Mouse (Mus musculus) stomach, embryonic 15.5 days (tissue): ENCODE measurements at regions not wholly inside any gene's neighbourhood (a gene's known extent, or its start where the extent isn't known, plus 50 kb on each side); places are given as distances from the start of the nearest gene placed in this dataset.

ENCODE experiments used
- ATAC-seq: fragments of 200-750 bp; cut with Nextera tagmentation; 2 replicates; pipeline ENCODE4 v1.8.0; 2017; ENCODE audit warnings: low read depth, moderate number of reproducible peaks, moderate TSS enrichment; ENCODE audit not compliant: insufficient read depth, low FRiP score
- H3K27ac ChIP-seq: fragments of 300-500 bp; sonication (generic); 2 replicates; pipeline ENCODE4 v1.5.1; 2015; ENCODE audit warnings: mild to moderate bottlenecking, inconsistent platforms
- H3K27me3 ChIP-seq: fragments of 300-500 bp; sonication (generic); replicated peaks from 2 replicates; pipeline ENCODE4 v1.6.1; 2015; ENCODE audit warnings: inconsistent platforms
- H3K36me3 ChIP-seq: fragments of 300-500 bp; sonication (generic); 2 replicates; pipeline ENCODE4 v1.6.1; 2015; ENCODE audit warnings: inconsistent platforms
- H3K4me1 ChIP-seq: fragments of 300-500 bp; sonication (generic); 2 replicates; pipeline ENCODE4 v1.6.1; 2015; ENCODE audit warnings: inconsistent platforms
- H3K4me2 ChIP-seq: fragments of 300-500 bp; sonication (generic); 2 replicates; pipeline ENCODE4 v1.6.1; 2015; ENCODE audit warnings: mild to moderate bottlenecking, inconsistent platforms
- H3K4me3 ChIP-seq: fragments of 300-500 bp; sonication (generic); replicated peaks from 2 replicates; pipeline ENCODE4 v1.5.1; 2015; ENCODE audit warnings: inconsistent platforms
- H3K9ac ChIP-seq: fragments of 300-500 bp; sonication (generic); 2 replicates; pipeline ENCODE4 v1.6.1; 2015; ENCODE audit warnings: inconsistent platforms
- H3K9me3 ChIP-seq: fragments of 300-500 bp; sonication (generic); 2 replicates; pipeline ENCODE4 v1.6.1; 2016; ENCODE audit warnings: inconsistent platforms
- WGBS: fragments of 180-500 bp; shearing (Covaris S2); methylation state at CpG from one replicate; pipeline ENCODE4 v1.1.7; 2015; 5-methylcytosine and 5-hydroxymethylcytosine counted together

- no peaks in the 10 kb centered on the region for H3K9me3 ChIP-seq
- WGBS = 85% methylated on average over 4 of the region's 4 CpGs
- ATAC-seq = no peak
Observed at GRCm38 (mm10) chr1:144355560-144356310, 106.7 kb upstream of the Rgs1 start.

GRCm38 (mm10) chr1:144355041-144355440 lies 106.0 kb upstream of the Rgs1 start:
- Histone ChIP-seq H3K27me3 (no peaks in the 10 kb centered on the region), H3K36me3 (no peaks in the 10 kb centered on the region), H3K9ac (no peak overlapping the region), H3K9me3 (no peaks in the 10 kb centered on the region), H3K4me3 (no peak overlapping the region), H3K27ac (no peak overlapping the region), H3K4me1 (no peaks in the 10 kb centered on the region), H3K4me2 (no peak overlapping the region)
- 73% methylated on average over 3 of the region's 3 CpGs for WGBS
- ATAC-seq = no peak

More at GRCm38 (mm10) chr1:144355560-144356310, 106.7 kb upstream of the Rgs1 start:
- Histone ChIP-seq H3K27me3 (no peaks in the 10 kb centered on the region), H3K4me3 (no peak overlapping the region), H3K4me1 (no peaks in the 10 kb centered on the region), H3K27ac (no peak overlapping the region), H3K9ac (no peak overlapping the region), H3K36me3 (no peaks in the 10 kb centered on the region), H3K4me2 (no peak overlapping the region)

DNA sequence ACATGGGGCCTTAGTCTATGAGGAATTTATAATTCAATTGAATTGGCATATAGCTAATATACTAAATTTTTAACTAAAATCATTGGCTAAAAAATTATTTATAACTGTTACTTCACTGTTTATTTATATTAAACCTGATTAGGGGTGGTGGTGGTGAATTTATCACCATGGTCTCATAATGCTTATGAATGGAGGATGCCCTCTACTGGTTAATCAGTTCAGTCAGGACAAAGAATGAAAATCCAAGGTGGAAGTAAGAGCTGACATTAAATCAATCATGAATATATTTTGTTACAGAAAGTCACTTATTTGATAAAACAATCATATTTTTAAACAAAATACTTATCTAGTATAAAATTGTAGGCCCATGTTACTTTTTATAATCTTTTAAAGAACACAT lies 104.3 kb upstream of the Rgs1 start:
- H3K36me3 ChIP-seq = no peaks in the 10 kb centered on the region
- H3K4me1 ChIP-seq = no peaks in the 10 kb centered on the region
- H3K27me3 ChIP-seq = no peaks in the 10 kb centered on the region
- H3K9me3 ChIP-seq = no peaks in the 10 kb centered on the region
- H3K4me2 ChIP-seq = no peak overlapping the region
- no peak overlapping the region for H3K9ac ChIP-seq
- no peak for ATAC-seq
- no peak overlapping the region for H3K4me3 ChIP-seq
- H3K27ac ChIP-seq = no peak overlapping the region

DNA sequence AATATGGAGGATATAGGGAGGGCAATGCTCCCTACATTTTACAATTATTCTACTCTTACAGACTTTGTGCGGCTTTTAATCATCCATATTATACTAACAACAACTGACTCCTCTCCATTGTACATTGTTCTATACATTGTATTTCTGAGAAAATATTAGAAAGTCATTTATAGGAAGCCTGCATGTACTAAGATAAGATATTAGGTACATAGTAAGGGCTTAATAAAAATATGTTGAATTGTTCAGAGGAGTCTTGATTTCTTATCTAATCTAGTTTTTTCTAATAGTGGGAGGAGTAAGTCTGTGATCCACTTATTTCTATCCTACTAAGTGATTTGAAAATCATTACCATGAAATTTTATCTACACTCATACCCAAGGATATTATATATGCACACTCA lies 94.8 kb upstream of the Rgs1 start:
- Histone ChIP-seq H3K27me3 (no peaks in the 10 kb centered on the region), H3K4me3 (no peak overlapping the region), H3K9ac (no peak overlapping the region), H3K4me1 (no peaks in the 10 kb centered on the region), H3K9me3 (no peaks in the 10 kb centered on the region), H3K36me3 (no peaks in the 10 kb centered on the region), H3K27ac (no peak overlapping the region), H3K4me2 (no peak overlapping the region)
- WGBS = 92% methylated on average over 1 of the region's 1 CpGs
- ATAC-seq = no peak

GRCm38 (mm10) chr1:144343299-144343698 lies 94.3 kb upstream of the Rgs1 start:
- no peak overlapping the region for H3K4me3 ChIP-seq
- no peak for ATAC-seq
- H3K9me3 ChIP-seq = no peaks in the 10 kb centered on the region
- H3K4me2 ChIP-seq = no peak overlapping the region
- no peaks in the 10 kb centered on the region for H3K36me3 ChIP-seq
- no peaks in the 10 kb centered on the region for H3K27me3 ChIP-seq
- no peak overlapping the region for H3K9ac ChIP-seq
- no peaks in the 10 kb centered on the region for H3K4me1 ChIP-seq
- 48% methylated on average over 5 of the region's 5 CpGs for WGBS
- no peak overlapping the region for H3K27ac ChIP-seq

DNA sequence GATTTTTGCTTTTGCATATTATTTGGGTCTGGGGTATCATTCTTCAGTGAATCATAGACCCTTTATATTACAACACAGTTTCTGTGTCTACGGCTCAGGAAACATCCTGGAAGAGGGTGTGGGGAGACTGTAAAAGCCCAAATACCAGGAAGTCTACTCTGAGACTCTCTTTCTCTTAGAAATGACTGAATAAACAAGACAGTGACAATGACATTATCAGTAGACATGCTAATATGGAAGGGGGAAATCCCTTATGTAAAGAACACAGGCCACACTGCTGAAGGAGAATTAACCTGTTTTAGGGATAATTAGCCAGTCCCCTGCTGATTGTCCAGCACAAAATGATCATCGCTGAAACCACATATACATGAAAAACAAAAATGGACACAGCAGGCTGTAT lies 88.5 kb upstream of the Rgs1 start:
- H3K4me2 ChIP-seq = no peak overlapping the region
- H3K4me3 ChIP-seq = no peak overlapping the region
- H3K9ac ChIP-seq = no peak overlapping the region
- no peaks in the 10 kb centered on the region for H3K27me3 ChIP-seq
- no peaks in the 10 kb centered on the region for H3K9me3 ChIP-seq
- no peaks in the 10 kb centered on the region for H3K36me3 ChIP-seq
- H3K27ac ChIP-seq = no peak overlapping the region
- H3K4me1 ChIP-seq = no peaks in the 10 kb centered on the region
- WGBS = 80% methylated on average over 2 of the region's 2 CpGs
- no peak for ATAC-seq

DNA sequence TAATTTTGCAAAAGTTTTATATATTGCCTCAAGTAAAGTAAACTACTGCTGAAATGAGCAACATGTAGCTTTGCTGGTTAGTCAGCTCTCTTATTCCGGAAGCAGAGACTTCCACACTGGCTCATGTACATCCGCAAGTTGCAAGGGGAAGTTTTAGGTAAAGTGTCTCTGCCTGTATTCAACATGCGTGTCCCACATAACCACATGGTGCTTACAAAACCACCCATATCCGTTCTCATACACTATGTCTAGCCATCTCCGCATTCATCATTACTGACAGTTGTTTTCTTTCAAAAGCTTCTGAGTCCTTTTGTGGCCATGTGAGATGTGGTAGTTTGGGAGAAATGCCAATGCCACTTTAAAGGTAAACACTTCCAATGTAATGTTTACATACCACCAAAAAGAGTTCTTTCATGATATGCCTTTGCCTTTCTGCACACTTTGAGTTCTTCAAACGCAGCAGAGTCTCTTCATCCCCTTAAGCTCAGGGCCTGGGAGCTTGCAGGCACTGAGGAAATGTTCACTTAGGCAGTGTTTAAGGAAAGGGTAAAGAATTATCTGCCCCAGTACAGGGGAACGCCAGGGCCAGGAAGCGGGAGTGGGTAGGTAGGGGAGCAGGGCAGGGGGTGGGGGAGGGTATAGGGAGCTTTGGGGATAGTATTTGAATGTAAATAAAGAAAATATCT lies 81.5 kb upstream of the Rgs1 start:
- H3K4me1 ChIP-seq = no peaks in the 10 kb centered on the region
- H3K4me2 ChIP-seq = no peak overlapping the region
- H3K36me3 ChIP-seq = no peaks in the 10 kb centered on the region
- peak overlapping the region; percentile 26; the same call in 1 of the 2 replicates for H3K27ac ChIP-seq
- 24% methylated on average over 8 of the region's 8 CpGs for WGBS
- no peak overlapping the region for H3K9ac ChIP-seq
- H3K4me3 ChIP-seq = no peak overlapping the region
- H3K9me3 ChIP-seq = no peaks in the 10 kb centered on the region
- peak; percentile 63; the same call in 1 of the 2 replicates for ATAC-seq
- H3K27me3 ChIP-seq = no peaks in the 10 kb centered on the region

GRCm38 (mm10) chr1:144319406-144319805 lies 70.4 kb upstream of the Rgs1 start:
- no peaks in the 10 kb centered on the region for H3K36me3 ChIP-seq
- no peak overlapping the region for H3K4me2 ChIP-seq
- H3K4me3 ChIP-seq = no peak overlapping the region
- 83% methylated on average over 6 of the region's 6 CpGs for WGBS
- no peaks in the 10 kb centered on the region for H3K27me3 ChIP-seq
- ATAC-seq = no peak
- no peak overlapping the region for H3K27ac ChIP-seq
- no peak overlapping the region for H3K9ac ChIP-seq
- H3K9me3 ChIP-seq = no peaks in the 10 kb centered on the region
- no peaks in the 10 kb centered on the region for H3K4me1 ChIP-seq

- 59% methylated on average over 1 of the region's 1 CpGs for WGBS
- Histone ChIP-seq H3K27ac (no peak overlapping the region), H3K9me3 (no peaks in the 10 kb centered on the region), H3K4me3 (no peak overlapping the region), H3K4me2 (no peak overlapping the region), H3K27me3 (no peaks in the 10 kb centered on the region), H3K36me3 (no peaks in the 10 kb centered on the region), H3K9ac (no peak overlapping the region), H3K4me1 (no peaks in the 10 kb centered on the region)
- no peak for ATAC-seq
Observed at GRCm38 (mm10) chr1:144318289-144318688, 69.2 kb upstream of the Rgs1 start.

- no peak for ATAC-seq
- H3K4me3 ChIP-seq = no peak overlapping the region
- no peak overlapping the region for H3K27ac ChIP-seq
- no peaks in the 10 kb centered on the region for H3K4me1 ChIP-seq
- H3K36me3 ChIP-seq = no peaks in the 10 kb centered on the region
- H3K4me2 ChIP-seq = no peak overlapping the region
- WGBS = 72% methylated on average over 3 of the region's 3 CpGs
- no peak overlapping the region for H3K9ac ChIP-seq
- no peaks in the 10 kb centered on the region for H3K9me3 ChIP-seq
- H3K27me3 ChIP-seq = no peaks in the 10 kb centered on the region
Observed at GRCm38 (mm10) chr1:144317560-144317959, 68.5 kb upstream of the Rgs1 start.

DNA sequence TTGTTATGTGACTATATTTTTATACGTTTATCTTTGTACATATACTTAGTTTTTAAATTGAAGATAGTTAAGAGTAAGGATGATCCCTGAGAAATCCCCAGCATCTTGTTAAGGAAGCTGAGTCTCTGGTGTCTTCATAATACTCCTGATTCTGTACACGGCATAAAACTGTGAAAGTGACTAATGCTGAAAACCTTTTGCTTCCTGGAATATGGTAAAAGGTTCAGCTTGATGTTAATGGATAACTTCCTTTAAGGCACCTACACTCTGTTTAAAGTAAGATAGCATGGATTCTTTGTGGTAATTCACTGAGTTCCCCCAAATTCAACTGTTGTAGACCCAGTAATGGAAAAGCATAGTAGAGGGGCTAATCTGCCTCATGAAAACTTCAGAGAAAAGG lies 67.2 kb upstream of the Rgs1 start:
- WGBS = 82% methylated on average over 2 of the region's 2 CpGs
- no peaks in the 10 kb centered on the region for H3K4me1 ChIP-seq
- no peak overlapping the region for H3K4me3 ChIP-seq
- no peaks in the 10 kb centered on the region for H3K27me3 ChIP-seq
- no peaks in the 10 kb centered on the region for H3K36me3 ChIP-seq
- H3K4me2 ChIP-seq = no peak overlapping the region
- no peak overlapping the region for H3K27ac ChIP-seq
- no peak overlapping the region for H3K9ac ChIP-seq
- ATAC-seq = no peak
- H3K9me3 ChIP-seq = no peaks in the 10 kb centered on the region

GRCm38 (mm10) chr1:144314382-144314781 lies 65.3 kb upstream of the Rgs1 start:
- Histone ChIP-seq H3K4me2 (no peak overlapping the region), H3K36me3 (no peaks in the 10 kb centered on the region), H3K9me3 (no peaks in the 10 kb centered on the region), H3K9ac (no peak overlapping the region), H3K4me1 (no peaks in the 10 kb centered on the region), H3K27me3 (no peaks in the 10 kb centered on the region), H3K4me3 (no peak overlapping the region), H3K27ac (no peak overlapping the region)
- 91% methylated on average over 2 of the region's 2 CpGs for whole genome bisulfite sequencing
- no peak for ATAC-seq
